Mouse (Mus musculus) retina, postnatal 1 day (tissue): ENCODE measurements around the gene Nectin2.
"Not testable (repeated sequence)": the region's sequence is repeated elsewhere in the genome, so short reads cannot be mapped to it uniquely, and the experiment has no call there.

Experiments used
- DNase-seq: peaks from one replicate; pipeline ENCODE4 v3.0.0-alpha.2; 2012

Nectin2 gene

GRCm38 (mm10) chr7:19750217-19751069 lies at the start of gene Nectin2:
Nectin2 (minus strand) TSS chr7:19750483.
- peak; percentile 92 for DNase-seq

GRCm38 (mm10) chr7:19796697-19797588 lies 46.7 kb upstream of the Nectin2 start, which contains the start of gene Cblc:
Cblc (minus strand) TSS chr7:19796809.
- peak; percentile 71 for DNase-seq

GRCm38 (mm10) chr7:19796254-19796653 lies 46.0 kb upstream of the Nectin2 start:
- no peak for DNase-seq

- no peak for DNase-seq
These were observed 45.0 kb upstream of the Nectin2 start for GRCm38 (mm10) chr7:19795236-19795635.

GRCm38 (mm10) chr7:19792701-19793630 lies 42.7 kb upstream of the Nectin2 start:
- DNase-seq, result no peak

GRCm38 (mm10) chr7:19791504-19791903 lies 41.2 kb upstream of the Nectin2 start:
- DNase-seq, result not testable (repeated sequence)

GRCm38 (mm10) chr7:19789904-19790347 lies 39.6 kb upstream of the Nectin2 start:
- peak; percentile 88 for DNase-seq

GRCm38 (mm10) chr7:19785874-19786458 lies 35.7 kb upstream of the Nectin2 start:
- DNase-seq, result peak; percentile 43

GRCm38 (mm10) chr7:19784764-19785535 lies 34.7 kb upstream of the Nectin2 start:
- DNase-seq, result peak; percentile 35

GRCm38 (mm10) chr7:19783630-19784029 lies 33.3 kb upstream of the Nectin2 start:
- no peak for DNase-seq

GRCm38 (mm10) chr7:19782645-19783044 lies 32.4 kb upstream of the Nectin2 start:
- DNase-seq, result peak; percentile 54

GRCm38 (mm10) chr7:19781741-19782140 lies 31.5 kb upstream of the Nectin2 start:
- DNase-seq, result no peak

GRCm38 (mm10) chr7:19779903-19780302 lies 29.6 kb upstream of the Nectin2 start:
- no peak for DNase-seq

- DNase-seq, result no peak
These were observed 28.4 kb upstream of the Nectin2 start for GRCm38 (mm10) chr7:19778645-19779044.

- DNase-seq, result no peak
These were observed 26.9 kb upstream of the Nectin2 start for GRCm38 (mm10) chr7:19777049-19777723.

GRCm38 (mm10) chr7:19771682-19772081 lies 21.4 kb upstream of the Nectin2 start:
- DNase-seq, result no peak

- DNase-seq, result peak; percentile 25
These were observed 20.7 kb upstream of the Nectin2 start, which contains the start of gene Bcam for GRCm38 (mm10) chr7:19770984-19771391. Bcam (minus strand) TSS chr7:19771016.

GRCm38 (mm10) chr7:19770375-19770754 lies 20.1 kb upstream of the Nectin2 start:
- peak; percentile 93 for DNase-seq

GRCm38 (mm10) chr7:19769434-19770374 lies 19.4 kb upstream of the Nectin2 start:
- DNase-seq, result no peak
